Mouse (Mus musculus): ENCODE results near the gene Tmem120b.

GRCm38 (mm10) chr5:123045561-123046295 lies 22.5 kb upstream of the Tmem120b start:
- TF ChIP-seq POLR2A (IDR thresholded peaks at IDR 0.05; ENCODE audit: insufficient read depth, low read depth, low read length) = no peak
- TF ChIP-seq CTCF (IDR thresholded peaks at IDR 0.05; ENCODE audit: insufficient read depth, low read depth, low read length) = no peak

All from olfactory bulb, adult 2 months (tissue).